Mouse (Mus musculus) hematopoietic stem cell, adult 5-6 weeks (primary cell): ENCODE results near the gene Zfp882. TPM values are rescaled to one million over a fixed set of nuclear protein-coding genes. Genes with fewer than 3 reads are reported as not detected.
"Not testable (repeated sequence)": the region's sequence is repeated elsewhere in the genome, so short reads cannot be mapped to it uniquely, and the experiment has no call there.

ENCODE experiments used
- ATAC-seq, 2 experiments: fragments of 125-278 bp in 1 of 2; replicated peaks in 1 of 2; 2 replicates each; pipeline ENCODE4 v1.8.0; 2016 to 2017; ENCODE audit warnings: inconsistent platforms in 2 of 2, mild to moderate bottlenecking in 2 of 2, moderate number of reproducible peaks in 2 of 2, low read depth in 1 of 2, moderate TSS enrichment in 1 of 2; ENCODE audit not compliant: low FRiP score in 2 of 2, poor library complexity in 2 of 2, severe bottlenecking in 2 of 2, insufficient read depth in 1 of 2, low TSS enrichment in 1 of 2
- total RNA-seq: library from RNA; stranded (forward); fragments of 172-1452, 232-1000 nt; gene quantifications from 2 replicates; pipeline ENCODE4 v1.2.3, GENCODE M21; 2017

Gene Zfp882
- 10.8 and 14.6 TPM in 2 replicates for total RNA-seq

- ATAC-seq: peak; percentile 83 to 91
These were observed at the start of gene Zfp882, which contains the start of gene Zfp617 for GRCm38 (mm10) chr8:71908309-71909261. Zfp882 (plus strand) TSS chr8:71908608. Zfp617 (plus strand) TSS chr8:71908635.

- ATAC-seq: not testable (repeated sequence)
These were observed 46.9 kb upstream of the Zfp882 start for GRCm38 (mm10) chr8:71861551-71861950.

GRCm38 (mm10) chr8:71862038-71862437, 46.4 kb upstream of the Zfp882 start:
- not testable (repeated sequence) for ATAC-seq

- ATAC-seq: peak; percentile 90 to 94
These were observed 26.7 kb upstream of the Zfp882 start, which contains the start of gene Zfp709 for GRCm38 (mm10) chr8:71881618-71882274. Zfp709 (plus strand) TSS chr8:71882019.

GRCm38 (mm10) chr8:71900666-71901065, 7.7 kb upstream of the Zfp882 start:
- not testable (repeated sequence) for ATAC-seq

GRCm38 (mm10) chr8:71903084-71903483, 5.3 kb upstream of the Zfp882 start:
- not testable (repeated sequence) for ATAC-seq

- ATAC-seq: no peak
These were observed 1.6 kb upstream of the Zfp882 start for GRCm38 (mm10) chr8:71906809-71907208.

GRCm38 (mm10) chr8:71907798-71908257, 580 bp upstream of the Zfp882 start:
- no peak for ATAC-seq

- no peak for ATAC-seq
These were observed 3.9 kb downstream of the Zfp882 start for GRCm38 (mm10) chr8:71912286-71912685.

- ATAC-seq: peak; percentile 98
These were observed 14.4 kb downstream of the Zfp882 start for GRCm38 (mm10) chr8:71922567-71923401.

GRCm38 (mm10) chr8:71925791-71926190, 17.4 kb downstream of the Zfp882 start:
- no peak for ATAC-seq

- ATAC-seq: no peak
These were observed 18.1 kb downstream of the Zfp882 start for GRCm38 (mm10) chr8:71926551-71926950.

GRCm38 (mm10) chr8:71927779-71928178, 19.4 kb downstream of the Zfp882 start:
- no peak for ATAC-seq

- ATAC-seq: not testable (repeated sequence)
These were observed 29.6 kb downstream of the Zfp882 start for GRCm38 (mm10) chr8:71938037-71938436.

GRCm38 (mm10) chr8:71940293-71941208, 32.1 kb downstream of the Zfp882 start:
- ATAC-seq: peak in 1 of 2 experiments; percentile 42; a peak in 1 of 4 replicates

GRCm38 (mm10) chr8:71941776-71942175, 33.4 kb downstream of the Zfp882 start:
- ATAC-seq: no peak
